Mouse (Mus musculus) NIH3T3 (cell line): ENCODE measurements at regions not wholly inside any gene's neighbourhood (a gene's known extent, or its start where the extent isn't known, plus 50 kb on each side); places are given as distances from the start of the nearest gene placed in this dataset.

ENCODE experiments used
- DNase-seq: peaks from one replicate; pipeline ENCODE4 v3.0.0-alpha.2; 2012; ENCODE audit warnings: low read depth

- DNase-seq, result no peak
Measured at GRCm38 (mm10) chr6:17226483-17226882, 54.5 kb upstream of the Cav2 start.
